Mouse (Mus musculus) spleen, adult 12 weeks (tissue): Measurements from ENCODE around the gene Lrrc10b.

Source experiments
- DNase-seq: peaks from one replicate; pipeline ENCODE4 v3.0.0; 2022; ENCODE audit warnings: low spot score

Gene Lrrc10b

DNA sequence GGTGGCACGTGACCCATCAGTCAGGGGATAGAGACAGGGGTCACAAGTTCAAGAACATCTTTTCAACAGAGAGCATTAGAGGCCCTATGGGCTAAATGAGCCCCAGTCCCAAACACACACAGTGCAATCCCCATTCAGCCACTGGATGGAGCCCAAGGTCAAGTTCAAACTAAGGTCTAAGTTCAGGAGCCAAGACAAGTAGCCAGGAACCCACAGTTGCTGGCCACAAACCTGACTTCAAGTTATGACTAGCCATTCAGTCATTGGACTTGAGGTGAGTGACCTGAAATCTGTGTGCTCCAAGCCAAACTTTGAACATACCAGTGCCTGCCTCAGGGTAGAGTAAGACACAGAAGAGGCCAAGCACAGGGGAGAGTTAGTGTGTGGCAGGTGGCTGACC lies 19.8 kb downstream of the Lrrc10b start:
- DNase-seq: no peak

DNA sequence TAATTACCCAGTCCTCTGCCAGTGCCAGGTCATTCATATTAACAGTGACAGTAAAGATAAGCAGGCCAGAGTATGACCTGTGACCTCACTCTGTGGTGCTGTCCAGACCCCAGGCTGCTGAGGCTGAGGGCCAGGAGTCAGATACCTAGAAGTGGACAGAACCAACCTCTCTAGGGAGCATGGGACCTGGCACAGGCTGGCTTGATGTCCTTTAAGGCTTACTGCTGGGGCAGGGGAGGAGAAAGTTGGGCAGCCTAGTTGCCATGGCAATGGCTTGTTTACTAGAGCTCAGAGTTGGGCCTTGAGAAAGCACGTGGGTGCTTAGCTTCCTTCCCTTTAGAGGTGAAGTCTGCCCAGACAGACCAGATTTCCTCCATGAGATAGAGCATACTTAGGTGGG lies 20.5 kb downstream of the Lrrc10b start:
- no peak for DNase-seq

DNA sequence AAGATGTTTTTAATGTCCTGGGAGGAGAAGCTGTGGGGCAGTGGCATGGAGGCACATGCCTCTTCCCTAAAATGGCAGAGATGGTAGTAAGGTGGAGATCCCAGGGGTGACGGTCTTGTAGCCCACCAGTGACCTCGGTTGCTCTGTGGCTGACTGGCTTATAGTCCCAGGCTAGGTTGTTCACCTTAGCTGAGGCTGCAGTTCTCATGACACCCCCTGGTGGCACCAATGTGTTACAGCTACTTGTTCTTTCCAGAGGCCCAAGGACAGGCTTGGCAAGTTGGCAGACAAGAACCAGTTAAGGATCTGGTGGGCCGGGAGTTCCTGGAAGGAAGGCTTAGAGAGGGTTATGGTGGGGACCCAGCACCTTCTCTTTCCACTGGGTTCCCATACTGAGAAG lies 21.4 kb downstream of the Lrrc10b start:
- DNase-seq: peak; percentile 13

DNA sequence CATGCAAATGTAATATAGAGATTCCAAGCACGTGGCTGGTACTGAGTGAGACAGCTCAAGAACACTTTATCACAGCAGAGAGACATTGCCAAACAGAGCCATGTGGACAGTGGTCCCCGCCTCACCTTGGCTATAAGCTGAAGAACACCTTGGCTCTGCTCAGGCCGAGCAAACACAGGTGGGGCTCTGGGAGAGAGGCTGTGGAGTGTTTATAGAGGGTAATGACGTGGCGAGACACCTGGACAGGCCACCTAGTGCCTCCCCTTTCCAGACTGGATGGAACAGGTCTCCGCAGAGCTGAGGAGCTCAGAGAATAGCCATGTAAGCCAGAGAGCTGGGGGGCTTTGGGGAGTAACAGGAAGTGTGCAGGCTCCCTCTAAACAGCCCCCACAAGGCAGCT lies 22.3 kb downstream of the Lrrc10b start:
- DNase-seq: no peak

DNA sequence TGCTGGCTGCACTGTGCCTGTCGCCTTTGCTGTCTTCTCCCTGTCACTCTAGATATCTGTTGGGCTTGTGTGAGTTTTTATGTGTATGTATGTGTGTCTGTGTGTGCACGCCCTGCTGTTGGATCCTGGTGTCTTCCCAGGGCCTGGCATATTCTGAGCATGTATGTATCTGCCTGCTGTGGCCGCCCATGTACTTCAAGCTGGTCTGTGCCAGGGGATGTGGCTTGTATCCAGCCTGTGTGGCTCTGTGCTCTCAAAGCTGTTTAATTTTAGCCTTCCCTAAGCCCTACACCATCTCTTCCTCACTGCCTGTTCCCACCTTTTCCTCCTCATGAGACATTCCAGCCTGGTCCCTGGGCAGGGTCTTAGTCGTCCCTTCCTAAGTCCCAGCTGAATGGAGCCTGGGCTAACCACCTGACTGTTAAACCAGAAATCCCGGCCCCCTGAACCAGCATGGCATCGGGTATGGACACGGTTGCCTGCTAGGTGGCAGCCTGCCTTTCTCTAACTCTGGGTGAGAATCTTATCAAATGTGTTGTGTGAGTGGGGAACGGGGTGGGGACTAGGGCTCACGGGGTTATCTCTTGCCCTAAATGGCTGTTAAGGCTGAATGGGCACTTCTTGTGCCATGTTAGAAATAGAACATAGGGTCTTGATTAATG lies 23.3 kb downstream of the Lrrc10b start:
- no peak for DNase-seq

DNA sequence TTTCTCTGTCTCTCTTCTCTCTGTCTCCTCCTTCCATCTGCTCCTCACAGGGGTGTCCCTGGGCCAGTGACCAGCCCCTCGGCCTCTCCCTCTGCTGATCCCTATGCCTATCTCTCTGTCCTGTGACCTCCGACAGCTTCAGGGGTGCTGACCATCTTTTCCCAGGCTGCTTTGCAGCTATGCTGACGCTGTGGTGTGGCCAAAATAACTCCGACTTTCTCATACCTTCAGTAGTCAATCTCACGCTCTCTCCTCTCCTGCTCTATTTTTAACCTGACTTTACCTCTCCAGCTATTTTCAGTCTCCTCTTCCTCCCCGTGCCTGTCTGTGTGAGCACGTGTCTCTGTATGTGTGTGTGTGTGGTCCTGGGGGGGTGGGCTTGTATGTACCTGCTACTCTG lies 24.0 kb downstream of the Lrrc10b start:
- DNase-seq: no peak

DNA sequence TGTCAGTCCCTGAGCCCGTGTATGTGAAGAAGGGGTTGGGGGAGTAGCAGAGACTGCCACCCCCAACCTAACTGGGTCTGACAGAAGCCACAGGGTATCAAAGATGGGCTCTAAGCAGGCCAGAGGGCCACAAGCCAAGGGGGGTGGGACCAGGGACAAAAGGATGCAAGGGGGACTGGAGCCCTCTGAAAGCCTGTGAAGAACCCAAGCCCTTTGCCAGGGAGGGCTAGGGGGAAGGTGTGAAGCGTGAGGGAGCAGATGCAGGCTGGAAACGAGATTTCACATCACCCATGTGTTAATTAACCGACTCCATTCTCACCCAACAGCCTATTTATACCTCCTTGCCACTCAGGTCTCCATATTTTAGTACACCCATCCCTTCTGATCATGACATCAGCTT lies 25.4 kb downstream of the Lrrc10b start:
- DNase-seq: no peak

DNA sequence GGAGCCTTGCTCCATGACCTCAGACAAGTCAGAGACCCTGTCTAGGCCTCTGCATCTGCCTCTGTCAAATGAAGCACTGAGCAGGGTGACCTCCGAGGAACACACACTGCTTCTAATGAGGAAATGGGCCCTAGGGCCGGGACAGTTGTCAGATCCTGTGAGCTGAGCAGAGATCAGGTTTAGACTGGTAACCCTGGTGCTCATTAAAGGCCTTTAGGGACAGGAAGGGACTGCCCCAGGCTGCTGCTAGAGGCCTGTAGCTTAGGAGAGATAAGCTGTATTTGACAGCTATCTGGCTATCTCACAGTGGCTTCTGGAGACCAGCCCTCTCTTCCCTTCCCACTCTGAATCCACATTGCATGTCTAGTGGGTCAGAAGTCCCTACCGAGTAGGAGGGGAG lies 25.9 kb downstream of the Lrrc10b start:
- DNase-seq: no peak

DNA sequence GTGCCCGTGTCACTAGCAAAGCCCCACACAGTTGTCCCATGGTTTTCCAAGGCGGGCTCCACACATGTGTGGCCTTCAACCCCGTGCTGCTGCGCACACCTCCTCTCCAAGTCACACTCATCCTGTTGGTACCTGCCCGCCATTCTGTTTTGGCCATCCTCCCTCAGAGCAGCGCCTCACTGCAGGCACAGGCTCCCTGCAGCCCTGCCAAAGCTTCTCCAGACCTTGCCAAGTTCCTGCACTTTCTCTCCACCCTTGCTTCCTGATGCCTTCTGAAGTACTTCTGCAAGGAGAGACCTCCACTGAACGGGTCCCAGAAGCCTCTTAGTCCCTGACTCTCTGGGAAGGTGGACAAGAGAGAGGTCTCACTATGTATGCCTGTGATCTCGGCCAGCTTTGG lies 27.9 kb downstream of the Lrrc10b start:
- DNase-seq: no peak

DNA sequence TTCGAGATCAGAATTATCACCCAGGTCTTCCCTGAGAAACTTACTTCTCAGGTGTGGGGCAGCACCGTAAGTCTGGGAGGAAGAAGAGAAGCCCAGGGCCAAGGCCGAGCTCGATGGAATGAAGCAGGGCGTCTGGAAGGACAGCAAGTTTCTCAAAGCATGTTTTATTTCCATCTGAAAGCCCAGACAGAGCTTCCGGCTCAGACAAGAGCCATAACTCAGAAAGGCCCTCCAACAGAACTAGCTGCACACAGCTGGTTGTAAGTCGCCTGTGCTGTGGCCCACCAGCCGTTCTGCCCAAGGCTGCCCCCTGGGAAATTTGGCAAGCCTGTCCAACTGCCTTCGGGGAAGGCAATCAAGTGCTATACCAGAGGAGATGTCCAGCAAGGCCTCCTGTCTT lies 29.8 kb downstream of the Lrrc10b start:
- no peak for DNase-seq

DNA sequence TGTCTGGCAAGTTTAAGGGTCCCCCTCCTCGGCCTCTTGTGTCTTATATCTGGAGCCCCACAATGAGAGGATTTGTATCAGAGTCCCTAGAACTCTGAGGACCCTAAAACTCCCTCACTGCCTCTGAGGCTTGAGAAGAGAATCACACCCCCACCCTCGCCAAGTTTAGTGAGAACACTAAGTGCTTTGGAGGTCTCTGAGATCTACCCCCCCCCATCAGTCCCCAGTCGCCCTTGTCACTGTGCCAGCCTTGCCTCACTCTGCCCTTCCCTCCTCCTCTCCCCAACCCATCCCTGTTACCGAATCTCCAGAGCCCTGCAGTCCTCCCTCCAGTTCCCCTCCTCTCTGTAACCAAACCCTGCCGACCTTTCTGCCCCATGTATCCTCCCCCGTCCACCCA lies 30.5 kb downstream of the Lrrc10b start:
- no peak for DNase-seq

DNA sequence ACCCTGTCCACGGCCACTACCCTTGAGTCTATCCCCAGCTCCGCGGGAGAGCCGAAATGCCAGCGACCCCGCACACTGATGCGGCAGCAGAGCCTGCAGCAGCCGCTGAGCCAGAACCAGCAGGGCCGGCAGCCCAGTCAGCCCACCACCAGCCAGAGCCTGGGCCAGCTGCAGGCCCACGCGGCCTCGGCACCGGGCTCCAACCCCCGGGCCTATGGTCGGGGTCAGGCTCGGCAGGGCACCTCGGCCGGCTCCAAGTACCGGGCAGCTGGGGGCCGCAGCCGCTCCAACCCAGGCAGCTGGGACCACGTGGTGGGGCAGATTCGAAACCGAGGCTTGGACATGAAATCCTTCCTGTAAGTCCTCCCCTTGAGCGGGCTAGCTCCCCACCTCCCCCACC lies 31.0 kb downstream of the Lrrc10b start:
- DNase-seq: no peak

DNA sequence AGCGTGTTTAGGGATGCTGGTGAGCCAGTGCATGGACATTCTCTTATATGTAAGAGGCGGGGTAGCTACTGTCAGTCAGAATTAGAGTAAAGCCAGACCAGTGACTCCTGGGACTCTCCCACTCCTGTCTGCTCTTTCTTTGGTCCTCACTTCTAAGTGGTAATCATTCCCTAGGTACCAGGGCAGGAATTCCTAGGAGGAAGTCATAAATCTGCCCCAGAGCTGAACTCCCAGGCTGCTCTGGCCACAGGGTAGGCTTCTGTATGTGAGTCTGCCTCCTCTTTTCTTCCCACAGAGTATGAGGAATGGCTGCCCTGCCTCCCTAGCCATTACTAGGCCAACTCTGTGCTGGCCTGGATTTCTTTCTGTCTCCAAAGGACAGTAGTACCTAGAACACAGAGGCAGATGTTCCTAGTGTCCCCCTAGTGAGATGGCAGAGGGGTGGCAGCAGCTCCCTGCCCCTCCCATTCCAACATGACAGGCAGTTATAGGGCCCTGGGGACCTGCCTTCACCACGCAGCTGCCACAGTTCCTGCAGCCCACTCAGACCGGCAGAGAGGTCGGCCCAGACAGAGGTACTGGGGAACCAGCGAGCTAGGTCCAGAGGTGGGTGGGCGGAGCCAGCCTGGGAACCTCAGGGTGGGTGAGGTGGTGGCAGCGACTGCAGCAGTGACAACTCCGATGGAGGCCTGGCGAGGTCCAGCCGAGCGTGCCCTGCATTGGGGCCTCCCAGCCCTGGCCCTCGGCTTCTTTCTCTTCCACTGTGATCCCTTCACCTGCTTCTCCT lies 31.6 kb downstream of the Lrrc10b start:
- no peak for DNase-seq

DNA sequence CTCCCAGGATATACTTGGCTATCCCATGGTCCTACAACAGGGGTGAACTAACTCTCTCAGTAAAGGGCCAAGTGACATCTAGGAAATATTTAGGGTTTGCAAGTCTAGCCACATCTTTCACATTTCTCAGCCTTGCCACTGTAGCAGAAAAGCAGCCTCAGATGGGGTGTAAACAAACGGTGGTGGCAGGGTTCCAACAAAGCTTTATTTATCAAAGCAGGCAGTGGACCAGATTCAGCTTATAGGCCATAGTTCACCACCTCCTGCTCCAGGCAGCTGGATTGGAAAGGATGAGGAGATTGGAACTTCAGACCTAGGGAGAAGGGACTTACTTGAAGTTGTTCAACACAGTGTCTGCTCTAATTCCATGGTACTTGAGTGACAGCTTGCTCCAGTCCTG lies 32.5 kb downstream of the Lrrc10b start:
- no peak for DNase-seq

DNA sequence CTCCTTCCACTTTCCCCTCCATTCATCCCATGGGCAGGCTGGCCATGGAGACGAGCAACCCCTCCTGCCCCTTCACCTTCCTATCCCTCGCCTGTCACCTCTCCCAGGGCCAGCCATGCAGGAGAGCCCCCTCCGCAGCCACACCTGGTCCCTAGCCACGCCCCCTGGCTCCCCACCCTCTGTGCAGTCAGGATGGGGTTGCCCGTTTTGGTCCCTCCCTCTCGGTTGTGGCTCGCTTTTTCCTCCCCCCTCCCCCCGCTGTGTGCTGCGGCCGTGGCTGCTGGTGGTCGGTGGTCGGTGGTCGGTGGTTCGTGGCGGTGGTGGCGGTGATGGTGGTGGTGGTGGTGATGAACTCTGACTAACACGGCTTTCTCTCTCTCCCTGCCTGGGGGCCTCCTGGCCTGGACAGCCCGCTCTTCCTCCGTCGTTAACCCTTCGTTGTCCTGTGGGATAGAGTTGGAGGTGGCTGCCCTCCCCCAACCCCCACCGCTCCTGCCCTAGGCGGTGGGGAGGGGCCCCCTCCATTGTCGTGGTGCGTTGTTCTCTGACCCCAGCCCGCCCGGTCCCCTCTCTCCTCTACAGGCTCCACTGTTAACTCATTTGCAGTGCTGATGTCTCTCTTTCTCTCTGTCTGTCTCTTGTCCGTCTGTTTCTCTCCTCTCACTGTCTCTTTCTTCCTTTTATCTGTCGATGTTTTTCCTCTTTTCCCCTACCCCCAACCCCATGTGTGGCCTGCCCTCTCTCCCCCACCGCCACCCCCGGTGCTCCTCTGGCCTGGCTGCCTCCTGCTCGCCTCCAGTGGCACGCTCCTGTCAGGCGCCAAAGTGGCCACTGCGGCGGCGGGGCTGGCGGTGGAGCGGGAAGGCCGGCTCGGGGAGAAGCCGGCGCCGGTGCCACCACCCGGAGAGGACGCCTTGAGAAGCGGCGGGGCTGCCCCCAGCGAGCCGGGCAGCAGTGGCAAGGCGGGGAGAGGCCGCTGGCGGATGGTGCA lies 35.0 kb downstream of the Lrrc10b start:
- DNase-seq: no peak

DNA sequence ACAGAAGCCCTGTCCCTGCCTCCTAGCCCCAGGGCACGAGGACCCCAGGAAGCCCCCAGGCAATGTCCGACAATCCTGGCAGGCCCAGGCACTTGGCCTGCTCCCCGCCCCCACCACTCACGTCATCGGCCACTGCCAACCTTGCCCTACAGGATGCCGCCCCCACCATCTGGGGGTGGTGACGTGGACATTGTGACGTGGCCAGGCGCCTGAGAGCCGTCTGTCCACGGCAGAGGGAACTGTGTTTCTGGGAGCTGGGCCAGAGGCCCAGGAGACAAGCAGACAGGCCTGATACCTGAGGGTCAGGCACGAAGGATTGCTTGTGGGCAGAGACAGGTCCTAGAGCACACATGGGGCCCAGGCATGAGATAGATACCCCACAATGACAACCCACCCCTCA lies 39.8 kb downstream of the Lrrc10b start:
- DNase-seq: no peak

DNA sequence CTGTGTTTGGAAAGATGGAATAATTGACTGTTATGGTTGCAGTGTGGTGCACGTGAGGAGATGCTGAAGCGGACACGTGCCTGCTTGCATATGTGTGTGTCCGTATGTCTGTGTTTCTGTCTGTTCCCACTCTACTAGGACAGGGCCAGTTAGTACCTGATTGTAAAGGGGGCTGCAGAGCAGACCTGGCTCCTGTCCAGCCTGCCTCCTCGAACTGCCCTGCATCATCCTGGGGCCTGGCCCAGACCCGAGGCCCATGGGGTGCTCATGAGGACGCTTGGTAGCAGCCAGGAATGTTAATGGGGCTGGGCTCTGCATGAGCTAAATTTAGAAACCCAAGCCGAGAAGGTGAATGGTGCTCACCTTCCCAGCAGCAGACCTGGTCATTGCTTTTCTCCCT lies 40.4 kb downstream of the Lrrc10b start:
- no peak for DNase-seq

DNA sequence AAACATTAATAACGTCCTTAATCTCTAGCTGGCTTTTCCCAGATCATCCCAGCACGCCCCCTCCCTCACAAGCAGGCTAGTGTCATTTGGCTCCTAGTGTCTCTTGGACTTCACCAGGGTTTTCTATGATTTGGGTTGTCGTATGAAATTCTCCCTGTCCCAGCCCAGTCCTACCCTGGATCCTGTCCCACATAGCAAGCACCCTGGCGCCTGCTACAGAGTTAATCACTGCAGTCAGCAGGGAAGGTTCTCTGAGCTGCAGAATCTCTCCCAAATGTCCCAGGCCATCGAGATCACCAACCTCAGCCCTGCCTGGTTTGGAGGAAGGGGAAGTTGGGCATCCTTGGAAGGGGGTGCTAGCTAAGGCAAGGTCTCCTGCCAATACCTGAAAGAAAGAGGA lies 41.8 kb downstream of the Lrrc10b start:
- no peak for DNase-seq

DNA sequence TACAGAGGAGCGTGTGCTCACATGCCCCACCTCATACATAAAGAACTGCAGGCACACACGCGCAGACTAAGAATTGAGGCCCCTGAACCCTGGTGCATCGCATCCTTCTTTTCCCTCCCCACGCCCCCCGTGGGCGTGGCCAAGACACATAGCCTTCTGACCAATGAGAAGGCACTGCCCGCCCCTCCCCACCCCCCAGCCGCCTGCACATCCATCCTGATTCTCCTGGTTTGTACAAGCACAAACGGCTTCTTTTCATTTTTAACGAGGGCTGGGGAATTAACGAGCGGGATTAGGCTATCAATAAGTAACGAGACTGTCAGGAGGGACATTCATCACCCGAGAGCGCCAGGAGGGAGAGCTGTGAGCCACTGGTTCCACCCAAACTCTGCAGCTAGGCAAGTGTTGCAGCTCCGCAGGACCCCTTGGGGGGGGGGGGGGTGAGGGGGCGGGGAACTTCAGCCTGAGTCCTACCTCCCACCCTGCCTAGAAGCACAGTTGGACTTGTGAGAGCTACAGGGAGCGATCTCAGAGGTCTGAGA lies 43.5 kb downstream of the Lrrc10b start:
- no peak for DNase-seq
